Mouse (Mus musculus) adrenal gland, adult (tissue): Measurements from ENCODE around the gene E2f4.
A peak's percentile ranks its signal among the peaks of the same experiment; 100 is the strongest.

Experiments used
- DNase-seq, 2 experiments: peaks; one replicate each; pipeline ENCODE4 v3.0.0; 2022 to 2023; ENCODE audit warnings: low spot score in 1 of 2; ENCODE audit not compliant: inconsistent age in 2 of 2

The E2f4 gene

GRCm38 (mm10) chr8:105269075-105269458 is 28.4 kb upstream of the E2f4 start:
- DNase-seq: no peak

GRCm38 (mm10) chr8:105269461-105269947 is 28.0 kb upstream of the E2f4 start, which contains the start of gene Hsf4:
Hsf4 (plus strand) TSS chr8:105269801.
- peak; percentile 82 to 90 for DNase-seq

GRCm38 (mm10) chr8:105270101-105270915 is 27.2 kb upstream of the E2f4 start:
- DNase-seq: peak in 1 of 2 experiments; percentile 16

- DNase-seq: peak; percentile 15 to 49
Measured at GRCm38 (mm10) chr8:105270916-105271186, 26.6 kb upstream of the E2f4 start.

GRCm38 (mm10) chr8:105275387-105275786 is 22.1 kb upstream of the E2f4 start:
- DNase-seq: peak in 1 of 2 experiments; percentile 16

- DNase-seq: no peak
Measured at GRCm38 (mm10) chr8:105275840-105276239, 21.6 kb upstream of the E2f4 start, which contains the start of gene Nol3. Nol3 (plus strand) TSS chr8:105276140.

- DNase-seq: peak; percentile 58 to 71
Measured at GRCm38 (mm10) chr8:105276292-105277120, 21.0 kb upstream of the E2f4 start.

- peak; percentile 91 to 96 for DNase-seq
Measured at GRCm38 (mm10) chr8:105278911-105279334, 18.5 kb upstream of the E2f4 start.

- DNase-seq: no peak
Measured at GRCm38 (mm10) chr8:105280567-105280966, 16.9 kb upstream of the E2f4 start.

GRCm38 (mm10) chr8:105281821-105282220 is 15.6 kb upstream of the E2f4 start:
- peak in 1 of 2 experiments; percentile 8 for DNase-seq

- no peak for DNase-seq
Measured at GRCm38 (mm10) chr8:105282239-105282638, 15.2 kb upstream of the E2f4 start.

GRCm38 (mm10) chr8:105283074-105283473 is 14.4 kb upstream of the E2f4 start:
- peak; percentile 67 to 85 for DNase-seq

GRCm38 (mm10) chr8:105285514-105285913 is 11.9 kb upstream of the E2f4 start:
- DNase-seq: peak in 1 of 2 experiments; percentile 11

GRCm38 (mm10) chr8:105286907-105287306 is 10.6 kb upstream of the E2f4 start:
- DNase-seq: no peak

GRCm38 (mm10) chr8:105288231-105288630 is 9.2 kb upstream of the E2f4 start:
- peak in 1 of 2 experiments; percentile 17 for DNase-seq

GRCm38 (mm10) chr8:105288958-105289732 is 8.3 kb upstream of the E2f4 start:
- peak; percentile 96 to 99 for DNase-seq

GRCm38 (mm10) chr8:105289805-105290460 is 7.5 kb upstream of the E2f4 start, which contains the start of gene 4931428F04Rik:
4931428F04Rik (minus strand) TSS chr8:105289864.
- DNase-seq: peak; percentile 76 to 78

- DNase-seq: peak; percentile 87 to 96
Measured at GRCm38 (mm10) chr8:105290554-105291314, 6.7 kb upstream of the E2f4 start.

- peak in 1 of 2 experiments; percentile 14 for DNase-seq
Measured at GRCm38 (mm10) chr8:105291364-105291763, 6.1 kb upstream of the E2f4 start.
